Mouse (Mus musculus) embryonic facial prominence, embryonic 15.5 days (tissue): ENCODE data around the gene Nol11. TPM values are rescaled to one million over a fixed set of nuclear protein-coding genes. Genes with fewer than 3 reads are reported as not detected.

Experiments
- polyA plus RNA-seq: library from polyadenylated mRNA; unstranded; fragments of >200 nt; fragmentation: Nextera tagmentation; extraction: Ambion mirVana; gene quantifications from 2 replicates; pipeline ENCODE4 v1.2.1, GENCODE M21; 2015

Gene Nol11
- polyA plus RNA-seq, 1 experiment from 2014 or later = 43.5 TPM

Other genes starting within 250 kb of the Nol11 start
- 244 and 280 TPM in 2 replicates for gene Kpna2, start 189.8 kb downstream of the Nol11 start, polyA plus RNA-seq
- gene 1810010H24Rik, start 163.7 kb downstream of the Nol11 start, polyA plus RNA-seq = 4.7 and 5.0 TPM in 2 replicates
- gene Bptf, start 57.3 kb downstream of the Nol11 start, polyA plus RNA-seq = 29.5 and 34.0 TPM in 2 replicates